In the genomic region with DNA sequence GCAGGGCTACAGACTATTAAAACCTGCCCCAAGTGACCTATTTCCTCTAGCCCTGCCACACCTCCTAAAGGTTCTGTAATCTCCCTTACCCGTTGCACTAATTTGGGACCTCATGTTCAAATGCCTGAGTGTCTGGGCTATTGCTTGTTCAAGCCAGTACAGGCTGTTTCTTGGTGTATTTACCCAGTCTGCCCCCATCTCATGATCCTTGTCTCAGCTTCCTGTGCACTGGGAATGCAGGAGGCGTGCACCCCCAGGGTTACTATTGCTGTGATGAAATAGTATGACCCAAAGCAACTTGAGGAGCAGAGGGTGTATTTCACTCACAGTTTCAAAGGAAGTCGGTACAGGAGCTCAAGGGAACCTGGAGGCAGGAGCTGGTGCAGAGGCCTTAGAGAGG, we compare ENCODE assay signal across 28 mouse cellular contexts. TPM values are rescaled to one million over a fixed set of nuclear protein-coding genes. Genes with fewer than 3 reads are reported as not detected.
DNase-seq lines count a peak whose midpoint lies in the region; ATAC-seq and TF ChIP-seq lines count a peak whose summit lies in the region.
"Had no signal": no experiment of that assay in that cellular context is flagged by ENCODE, and none has a peak within 500 bp of the region (broad histone marks: within the 10 kb centered on the region; RNA-seq: fewer than 3 reads in every experiment).

No protein-coding gene starts in this region.

- no peaks in the 10 kb centered on the region for H3K36me3 ChIP-seq in heart, embryonic 11.5 days (ENCODE audit: control insufficient read depth, insufficient read depth, low read length)
- H3K36me3 ChIP-seq in kidney, embryonic 16.5 days (ENCODE audit: insufficient read depth, low read length): no peaks in the 10 kb centered on the region
- H3K36me3 ChIP-seq in stomach, embryonic 14.5 days (ENCODE audit: control insufficient read depth, insufficient read depth, low read length): no peaks in the 10 kb centered on the region
- H3K36me3 ChIP-seq in stomach, postnatal 0 days (ENCODE audit: control insufficient read depth, insufficient read depth, low read length): no peaks in the 10 kb centered on the region
- H3K36me3 ChIP-seq: embryonic facial prominence, embryonic 13.5 days; forebrain, embryonic 10.5 days; limb, embryonic 12.5 days; midbrain, embryonic 12.5 days; neural tube, embryonic 12.5 days had no signal

- no peak for TF ChIP-seq EP300 in stomach, postnatal 0 days (optimal IDR thresholded peaks at IDR 0.05)

- H3K9me3 ChIP-seq in heart, embryonic 11.5 days (replicated peaks; ENCODE audit: control insufficient read depth, low read length): no peaks in the 10 kb centered on the region
- no peaks in the 10 kb centered on the region for H3K9me3 ChIP-seq in kidney, embryonic 16.5 days (ENCODE audit: low read length)
- H3K9me3 ChIP-seq in stomach, embryonic 14.5 days (ENCODE audit: control insufficient read depth, low read depth, low read length): no peaks in the 10 kb centered on the region
- H3K9me3 ChIP-seq in stomach, postnatal 0 days (ENCODE audit: control insufficient read depth, low read length): no peaks in the 10 kb centered on the region
- H3K9me3 ChIP-seq: embryonic facial prominence, embryonic 13.5 days; forebrain, embryonic 10.5 days; limb, embryonic 12.5 days; megakaryocyte, embryonic 14.5 days; midbrain, embryonic 12.5 days; neural tube, embryonic 12.5 days had no signal

- DNase-seq in heart, postnatal 36 days: no peak
- no peak for DNase-seq in kidney, postnatal 14 days
- no peak for DNase-seq in stomach, postnatal 0 days (ENCODE audit: low spot score)
- DNase-seq in cerebellum, adult 2 months: no peak
- DNase-seq: adrenal gland, postnatal 10 days; cerebellum, adult 9-10 months; kidney, adult 2 months; kidney, postnatal 36 days; lung, postnatal 14 days; right cerebral cortex, adult 18-20 months; spleen, adult 18-20 months; thymus, adult 2 months; thymus, postnatal 36 days had no signal

- TF ChIP-seq POLR2A in cerebellum, adult 2 months (IDR thresholded peaks at IDR 0.05; ENCODE audit: borderline replicate concordance, insufficient read depth, low read length): no peak

- no peak overlapping the region for H3K9ac ChIP-seq in heart, embryonic 11.5 days (ENCODE audit: low read depth, low read length)
- H3K9ac ChIP-seq in kidney, embryonic 16.5 days (replicated peaks; ENCODE audit: low read length): no peak overlapping the region
- no peak overlapping the region for H3K9ac ChIP-seq in stomach, embryonic 14.5 days (replicated peaks; ENCODE audit: low read depth, low read length)
- no peak overlapping the region for H3K9ac ChIP-seq in stomach, postnatal 0 days (ENCODE audit: low read length)
- H3K9ac ChIP-seq: embryonic facial prominence, embryonic 13.5 days; limb, embryonic 12.5 days; midbrain, embryonic 12.5 days; neural tube, embryonic 12.5 days had no signal

- 53% methylated on average over 3 of the region's 3 CpGs for WGBS in heart, embryonic 11.5 days (ENCODE audit: insufficient replicate concordance)
- 17% methylated on average over 3 of the region's 3 CpGs for WGBS in kidney, embryonic 16.5 days
- WGBS in stomach, embryonic 14.5 days: 64% methylated on average over 3 of the region's 3 CpGs
- WGBS in stomach, postnatal 0 days: 56% methylated on average over 3 of the region's 3 CpGs
- 89% methylated on average over 3 of the region's 3 CpGs for WGBS in cerebellum, adult 2 months

- no peak for ATAC-seq in heart, embryonic 11.5 days (replicated peaks; ENCODE audit: insufficient number of reproducible peaks, low FRiP score, low TSS enrichment)
- peak; percentile 51; the same call in 1 of the 2 replicates for ATAC-seq in kidney, embryonic 16.5 days (ENCODE audit: low FRiP score, low TSS enrichment)
- peak; percentile 23; the same call in 1 of the 2 replicates for ATAC-seq in stomach, embryonic 14.5 days (ENCODE audit: insufficient number of reproducible peaks, insufficient read depth, low FRiP score, low read depth)
- no peak for ATAC-seq in stomach, postnatal 0 days (ENCODE audit: low FRiP score, low TSS enrichment)
- ATAC-seq: forebrain, embryonic 16.5 days; hindbrain, embryonic 16.5 days; Patski had no signal

- peaks cover 11% of the 10 kb centered on the region for H3K4me1 ChIP-seq in heart, embryonic 11.5 days (ENCODE audit: control insufficient read depth, insufficient read depth, low read length)
- H3K4me1 ChIP-seq in kidney, embryonic 16.5 days (ENCODE audit: insufficient read depth, low read length): 0 out of 2 replicates have a peak, but pooled peaks cover 4% of the 10 kb centered on the region
- no peaks in the 10 kb centered on the region for H3K4me1 ChIP-seq in stomach, embryonic 14.5 days (ENCODE audit: control insufficient read depth, insufficient read depth, low read length)
- H3K4me1 ChIP-seq in stomach, postnatal 0 days (replicated peaks; ENCODE audit: control insufficient read depth, insufficient read depth): no peaks in the 10 kb centered on the region
- H3K4me1 ChIP-seq in cerebellum, adult 2 months (ENCODE audit: control insufficient read depth, insufficient read depth, low read length): no peaks in the 10 kb centered on the region
- H3K4me1 ChIP-seq: forebrain, embryonic 10.5 days; megakaryocyte, embryonic 14.5 days had no signal

- intact Hi-C loops in heart, postnatal 36 days (cut with DNase I): no loop called here

- H3K4me2 ChIP-seq in heart, embryonic 11.5 days: no peak overlapping the region
- no peak overlapping the region for H3K4me2 ChIP-seq in kidney, embryonic 16.5 days (replicated peaks; ENCODE audit: low read depth, low read length)
- H3K4me2 ChIP-seq in stomach, embryonic 14.5 days (replicated peaks; ENCODE audit: low read depth, low read length): no peak overlapping the region
- H3K4me2 ChIP-seq in stomach, postnatal 0 days (replicated peaks; ENCODE audit: low read depth): no peak overlapping the region
- H3K4me2 ChIP-seq: embryonic facial prominence, embryonic 13.5 days; limb, embryonic 12.5 days; midbrain, embryonic 12.5 days; neural tube, embryonic 12.5 days had no signal

- no peak for TF ChIP-seq CTCF in stomach, postnatal 0 days (IDR thresholded peaks at IDR 0.05; ENCODE audit: low read depth)
- TF ChIP-seq CTCF in cerebellum, adult 2 months (IDR thresholded peaks at IDR 0.05; ENCODE audit: borderline replicate concordance, insufficient read depth, low read depth, low read length): no peak

- H3K27me3 ChIP-seq in heart, embryonic 11.5 days (ENCODE audit: control insufficient read depth, insufficient read depth, low read length): no peaks in the 10 kb centered on the region
- no peaks in the 10 kb centered on the region for H3K27me3 ChIP-seq in kidney, embryonic 16.5 days (ENCODE audit: insufficient read depth, low read length)
- no peaks in the 10 kb centered on the region for H3K27me3 ChIP-seq in stomach, embryonic 14.5 days (ENCODE audit: control insufficient read depth, insufficient read depth, low read length)
- H3K27me3 ChIP-seq in stomach, postnatal 0 days (ENCODE audit: control insufficient read depth, insufficient read depth, low read length): no peaks in the 10 kb centered on the region
- H3K27me3 ChIP-seq in cerebellum, adult 2 months (ENCODE audit: control insufficient read depth, insufficient read depth, low read length): no peaks in the 10 kb centered on the region
- H3K27me3 ChIP-seq: embryonic facial prominence, embryonic 13.5 days; limb, embryonic 12.5 days; megakaryocyte, embryonic 14.5 days; midbrain, embryonic 12.5 days; neural tube, embryonic 12.5 days; Patski had no signal

- H3K27ac ChIP-seq in heart, embryonic 11.5 days (ENCODE audit: low read depth, low read length): 0 out of 2 replicates have a peak overlapping the region, but pooled peaks have one; percentile 41
- no peak overlapping the region for H3K27ac ChIP-seq in kidney, embryonic 16.5 days (ENCODE audit: low read length)
- H3K27ac ChIP-seq in stomach, embryonic 14.5 days (ENCODE audit: low read length): no peak overlapping the region
- H3K27ac ChIP-seq in stomach, postnatal 0 days (replicated peaks): no peak overlapping the region
- no peak overlapping the region for H3K27ac ChIP-seq in cerebellum, adult 2 months (ENCODE audit: insufficient read depth, low read length)
- H3K27ac ChIP-seq: embryonic facial prominence, embryonic 13.5 days; forebrain, embryonic 10.5 days; layer of hippocampus, adult 2 months; left cerebral cortex, adult 2 months; limb, embryonic 12.5 days; midbrain, embryonic 12.5 days; neural tube, embryonic 12.5 days had no signal

- H3K4me3 ChIP-seq in heart, embryonic 11.5 days (ENCODE audit: low read depth, low read length): no peak overlapping the region
- no peak overlapping the region for H3K4me3 ChIP-seq in kidney, embryonic 16.5 days (ENCODE audit: low read length)
- H3K4me3 ChIP-seq in stomach, embryonic 14.5 days (ENCODE audit: low read depth, low read length): no peak overlapping the region
- H3K4me3 ChIP-seq in stomach, postnatal 0 days (ENCODE audit: low read depth, low read length): no peak overlapping the region
- no peak overlapping the region for H3K4me3 ChIP-seq in cerebellum, adult 2 months (replicated peaks; ENCODE audit: insufficient read depth, low read depth, low read length)
- H3K4me3 ChIP-seq: embryonic facial prominence, embryonic 13.5 days; forebrain, embryonic 10.5 days; layer of hippocampus, adult 2 months; left cerebral cortex, adult 2 months; limb, embryonic 12.5 days; megakaryocyte, embryonic 14.5 days; midbrain, embryonic 12.5 days; myocyte; neural tube, embryonic 12.5 days had no signal

RNA-seq across cellular contexts. Expression of gene Arhgap32, which starts 26.9 kb away (rescaled TPM):
- polyA plus RNA-seq in heart, embryonic 11.5 days (2014; fragmentation: Nextera tagmentation; extraction: Ambion mirVana): 3.5 and 3.7 TPM in 2 replicates
- total RNA-seq in heart, postnatal 36 days (2021): 10 to 100 TPM; 14.4 to 23.7 TPM
- polyA plus RNA-seq in kidney, embryonic 16.5 days (2015; fragmentation: Nextera tagmentation; extraction: Ambion mirVana): 9.6 and 10.7 TPM in 2 replicates
- polyA plus RNA-seq in stomach, embryonic 14.5 days (2014; fragmentation: Nextera tagmentation; extraction: Ambion mirVana): 15.0 and 15.5 TPM in 2 replicates
- polyA plus RNA-seq in stomach, postnatal 0 days (2015; fragmentation: Nextera tagmentation; extraction: Ambion mirVana): 8.8 and 11.4 TPM in 2 replicates
- polyA plus RNA-seq in cerebellum, adult 2 months (2012; rRNA removed): 21.0 and 21.5 TPM in 2 replicates

Comparison
In these comparisons a context has a peak if more than half of its experiments do, and no peak if none do; other contexts are left out.
1. ATAC-seq: peak in kidney, embryonic 16.5 days (single experiment) and stomach, embryonic 14.5 days (single experiment); none in heart, embryonic 11.5 days (single experiment) and stomach, postnatal 0 days (single experiment).